Mouse (Mus musculus): ENCODE data around the gene Cttnbp2.

The Cttnbp2 gene

DNA sequence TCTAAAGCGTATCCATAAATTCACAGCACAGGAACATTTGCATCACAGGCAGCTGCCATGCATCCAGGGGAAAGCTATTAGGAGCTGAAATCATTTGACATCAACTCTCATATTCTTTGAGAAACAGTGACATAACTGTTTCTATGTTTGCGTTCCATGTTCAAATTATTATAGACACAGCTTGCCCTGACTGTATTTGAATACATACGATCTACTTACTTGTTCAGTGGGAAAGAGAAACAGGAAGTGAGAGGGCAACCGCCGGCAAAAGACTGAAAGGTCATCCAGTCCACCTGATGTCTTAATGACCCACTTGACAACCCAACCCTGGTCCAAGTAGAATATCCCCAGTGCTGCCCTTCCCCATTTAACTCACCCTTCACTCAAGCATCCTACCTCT is 30.6 kb downstream of the Cttnbp2 start:
- TF ChIP-seq GATA4 (IDR thresholded peaks at IDR 0.05; ENCODE audit: insufficient replicate concordance, low read length) = no peak

DNA sequence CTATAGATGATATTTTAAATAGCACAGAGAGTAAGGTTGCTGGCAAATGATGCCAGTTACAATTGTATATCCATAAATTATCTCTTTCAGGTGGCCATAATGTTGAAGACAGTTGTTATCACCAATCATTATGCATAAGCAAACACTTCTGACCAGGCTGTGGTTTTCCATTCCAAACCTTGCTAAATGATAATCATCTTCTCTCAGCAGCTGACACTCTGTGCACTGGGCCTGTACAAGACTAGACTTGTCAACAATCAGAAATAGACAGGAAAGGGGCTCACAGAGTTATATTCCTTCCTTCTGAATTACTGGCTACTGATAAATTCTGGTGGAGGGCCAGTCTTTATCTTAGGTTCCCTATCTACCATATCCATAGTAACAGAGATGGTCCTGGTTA is 32.1 kb downstream of the Cttnbp2 start:
- TF ChIP-seq GATA4 (IDR thresholded peaks at IDR 0.05; ENCODE audit: insufficient replicate concordance, low read length) = no peak

DNA sequence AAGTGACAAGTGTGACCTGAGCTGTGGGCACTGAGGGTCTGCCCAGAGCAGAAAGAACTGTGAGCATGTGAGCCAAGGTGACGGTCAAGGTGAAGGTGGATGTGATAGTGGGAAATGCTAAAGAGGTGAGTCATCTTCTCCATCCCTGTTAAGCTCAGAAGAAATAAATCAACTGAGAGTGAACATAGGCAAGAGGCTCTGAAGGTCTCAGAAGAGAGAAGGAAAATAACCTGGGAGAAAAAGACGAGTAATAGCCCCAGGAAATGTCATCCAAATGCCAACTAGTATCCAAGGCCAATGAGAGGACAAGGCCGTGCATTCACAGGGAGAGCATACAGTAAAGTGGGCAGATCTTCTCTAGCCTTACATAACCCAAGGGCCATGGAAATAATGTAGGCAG is 32.9 kb downstream of the Cttnbp2 start:
- TF ChIP-seq GATA4 (IDR thresholded peaks at IDR 0.05; ENCODE audit: insufficient replicate concordance, low read length) = no peak

DNA sequence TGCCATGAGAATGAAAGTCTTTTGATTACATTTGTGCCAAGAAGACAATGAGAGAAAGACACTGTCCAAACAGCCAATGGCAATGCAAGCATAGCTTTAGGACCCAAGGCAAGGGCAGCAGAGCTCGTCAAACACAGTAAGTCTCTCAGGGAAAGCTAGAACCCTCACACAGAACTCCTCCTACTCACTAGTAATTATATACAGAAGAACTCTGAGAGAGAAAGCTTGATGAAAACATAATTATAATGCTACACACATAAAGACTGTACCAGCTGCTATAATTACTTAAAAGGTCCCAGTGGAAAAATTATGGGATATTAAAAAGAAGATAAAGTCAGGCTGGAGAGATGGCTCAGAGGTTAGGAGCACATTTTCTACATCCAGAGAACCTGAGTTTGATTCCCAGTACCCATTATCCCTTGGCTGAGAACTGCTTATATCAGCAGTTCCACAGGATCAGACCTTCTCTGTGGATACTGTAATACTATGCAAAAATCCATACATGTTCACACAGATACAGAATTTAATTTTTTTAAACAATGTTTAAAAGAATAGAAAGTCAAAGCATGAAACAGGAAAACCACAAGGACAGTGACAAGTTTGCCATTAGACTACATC is 37.2 kb downstream of the Cttnbp2 start:
- no peak for TF ChIP-seq GATA4 (IDR thresholded peaks at IDR 0.05; ENCODE audit: insufficient replicate concordance, low read length)

DNA sequence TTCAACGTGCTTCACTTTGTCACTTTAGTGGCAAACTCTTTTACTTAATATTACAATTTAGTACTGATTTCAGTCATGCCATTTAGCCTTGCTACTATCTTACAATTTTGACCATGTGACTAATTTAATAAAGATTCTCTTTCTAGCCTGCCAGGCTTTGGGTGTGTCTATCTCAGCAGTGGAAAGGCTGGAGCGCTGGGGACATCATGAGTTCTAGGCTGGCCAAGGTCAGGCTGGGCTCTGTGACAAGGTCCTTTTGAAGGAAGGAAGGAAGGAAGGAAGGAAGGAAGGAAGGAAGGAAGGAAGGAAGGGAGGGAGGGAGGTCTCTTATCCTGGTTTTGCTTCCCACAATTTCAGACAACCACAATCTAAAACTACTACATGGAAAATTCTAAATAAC is 39.7 kb downstream of the Cttnbp2 start:
- no peak for TF ChIP-seq GATA4 (IDR thresholded peaks at IDR 0.05; ENCODE audit: insufficient replicate concordance, low read length)

DNA sequence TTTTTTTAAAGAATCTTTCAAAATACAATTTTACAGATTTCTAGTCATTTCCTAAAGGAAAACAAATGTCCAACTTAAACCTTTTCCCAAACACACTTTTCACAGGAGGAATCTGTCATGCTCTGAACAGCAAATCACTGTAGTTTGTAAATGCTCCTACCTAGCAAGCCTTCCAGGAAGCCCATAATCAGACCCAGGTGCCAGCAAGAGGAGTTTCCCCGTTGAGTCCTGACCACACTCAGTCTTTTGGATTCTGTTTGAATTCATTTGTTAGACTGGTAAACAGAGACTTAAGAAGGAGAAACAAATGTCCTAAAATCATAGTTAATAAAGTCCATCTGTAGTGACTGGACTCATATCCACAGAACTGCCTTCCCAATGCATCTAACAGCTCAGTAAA is 40.1 kb downstream of the Cttnbp2 start:
- no peak for TF ChIP-seq GATA4 (IDR thresholded peaks at IDR 0.05; ENCODE audit: insufficient replicate concordance, low read length)

DNA sequence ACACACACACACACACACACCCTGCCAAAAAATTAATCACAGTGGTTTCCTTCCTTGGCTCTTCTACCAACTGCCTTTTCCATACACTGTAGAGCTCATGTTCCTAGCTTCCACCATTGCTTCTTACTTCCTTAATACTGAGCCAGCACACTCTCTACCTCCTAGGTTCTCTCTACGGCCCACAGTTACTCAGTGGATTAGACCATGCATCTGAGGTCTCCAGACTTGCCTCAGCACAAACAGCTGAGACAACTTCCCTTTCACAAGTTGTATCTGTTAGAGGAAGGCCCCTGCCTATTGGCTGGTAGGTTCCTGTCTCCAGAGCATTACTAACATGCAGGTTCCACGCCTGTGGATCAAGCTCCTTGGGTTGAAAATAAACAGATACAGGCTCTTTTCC is 45.4 kb downstream of the Cttnbp2 start:
- no peak for TF ChIP-seq GATA4 (IDR thresholded peaks at IDR 0.05; ENCODE audit: insufficient replicate concordance, low read length)

DNA sequence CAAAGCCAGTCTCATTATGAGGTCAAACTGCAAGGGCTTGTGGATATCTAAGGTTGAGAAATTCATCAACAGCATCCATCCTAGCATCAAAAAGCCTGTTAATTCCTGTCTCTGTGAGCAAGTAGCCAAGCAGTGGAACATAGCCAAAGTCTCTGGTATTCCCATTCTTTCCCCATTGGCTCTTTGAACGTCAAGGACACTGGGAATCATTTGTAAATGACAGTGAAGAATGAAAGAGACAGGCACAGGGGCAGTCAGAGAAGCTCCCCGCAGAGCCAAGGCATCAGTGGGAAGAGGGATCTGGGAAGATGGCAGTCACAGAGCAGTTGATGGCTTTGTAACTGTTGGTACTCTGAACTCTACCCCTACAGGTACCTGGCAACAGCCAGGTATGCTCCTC is 46.9 kb downstream of the Cttnbp2 start:
- TF ChIP-seq GATA4 (IDR thresholded peaks at IDR 0.05; ENCODE audit: insufficient replicate concordance, low read length) = no peak

DNA sequence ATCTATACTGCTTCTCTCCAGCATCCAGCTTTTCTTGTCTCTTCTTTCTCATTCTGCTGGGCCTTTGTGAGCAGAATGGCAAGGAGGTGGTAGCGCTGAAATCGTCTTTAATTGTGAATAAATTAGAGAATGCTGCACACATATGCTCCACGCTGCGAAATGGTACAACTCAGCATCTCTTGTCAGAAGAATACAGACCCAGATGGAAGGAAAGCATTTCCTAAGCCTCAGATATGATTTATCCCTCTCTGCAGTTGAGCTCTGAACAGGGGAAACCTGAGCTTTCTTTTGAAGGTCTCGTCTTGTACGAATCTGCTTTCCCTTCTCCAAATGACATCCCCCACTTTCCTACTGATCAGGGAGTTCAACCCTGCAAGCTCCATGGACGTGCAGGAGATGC is 48.4 kb downstream of the Cttnbp2 start:
- no peak for TF ChIP-seq GATA4 (IDR thresholded peaks at IDR 0.05; ENCODE audit: insufficient replicate concordance, low read length)

DNA sequence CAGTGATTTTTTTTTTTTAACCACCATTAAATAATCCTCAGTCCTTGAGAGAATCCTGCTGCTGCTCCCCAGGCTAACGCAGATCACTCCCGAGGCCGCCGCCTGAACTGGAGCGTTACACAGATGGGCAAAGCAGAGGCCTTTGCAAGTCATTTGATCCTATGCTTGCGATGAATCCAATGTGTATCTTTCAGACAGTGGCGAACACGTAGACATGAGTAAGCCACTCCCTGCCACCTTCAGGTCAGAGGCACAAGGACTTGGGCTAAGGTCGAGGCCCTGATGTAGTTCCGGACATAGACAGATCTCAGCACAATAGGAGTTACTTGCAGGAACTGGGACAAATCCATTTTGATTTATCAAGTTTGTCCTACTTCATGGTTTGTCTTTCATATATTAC is 49.0 kb downstream of the Cttnbp2 start:
- no peak for TF ChIP-seq GATA4 (IDR thresholded peaks at IDR 0.05; ENCODE audit: insufficient replicate concordance, low read length)

DNA sequence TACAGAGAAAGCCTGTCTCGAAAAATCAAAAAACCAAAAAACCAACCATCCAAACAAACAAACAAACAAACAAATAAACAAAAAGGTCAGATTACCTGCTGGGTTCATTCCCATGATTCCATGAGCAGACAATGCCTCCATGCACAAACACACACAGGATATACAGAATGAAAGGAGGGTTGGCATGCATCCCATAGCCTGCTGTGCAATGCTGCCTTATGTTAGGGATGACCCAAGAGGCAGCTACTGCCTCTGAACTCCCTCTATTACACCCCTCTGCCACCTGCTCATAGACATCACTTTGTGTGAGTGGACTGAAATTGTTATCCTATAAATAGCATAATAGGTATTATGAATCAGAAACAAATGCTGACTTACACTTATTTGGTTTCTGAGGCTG is 55.0 kb downstream of the Cttnbp2 start:
- no peak for TF ChIP-seq GATA4 (IDR thresholded peaks at IDR 0.05; ENCODE audit: insufficient replicate concordance, low read length)

DNA sequence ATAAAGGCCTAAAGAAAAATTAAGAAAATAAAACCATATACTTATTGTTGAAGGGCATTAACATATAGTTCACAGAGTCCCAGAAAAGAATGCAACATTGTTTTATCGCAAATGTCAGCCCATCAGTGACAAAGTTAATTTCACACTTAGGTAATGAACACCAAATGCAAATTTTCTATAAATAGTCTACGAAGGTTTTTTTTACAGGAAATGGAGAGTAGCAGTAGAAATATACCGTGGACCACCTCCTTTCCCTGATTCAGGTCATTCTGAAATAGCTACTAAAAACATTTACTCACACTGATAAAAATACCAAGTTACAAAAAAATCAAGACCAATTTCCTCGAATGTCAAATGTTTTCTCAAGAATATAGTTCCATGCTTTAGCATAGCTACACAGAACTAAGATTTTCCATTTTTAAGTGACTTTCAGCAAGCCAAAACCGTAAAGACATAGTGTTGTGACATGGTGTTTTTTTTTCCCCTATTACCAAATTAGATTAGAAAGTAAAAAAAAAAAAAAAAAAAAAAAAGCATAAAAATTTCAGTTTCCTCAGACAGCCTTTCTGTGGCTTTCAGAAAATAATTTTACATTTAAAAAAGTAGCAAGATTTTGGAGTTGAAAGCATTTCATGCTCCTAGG is 64.0 kb downstream of the Cttnbp2 start:
- no peak for TF ChIP-seq GATA4 (IDR thresholded peaks at IDR 0.05; ENCODE audit: insufficient replicate concordance, low read length)

DNA sequence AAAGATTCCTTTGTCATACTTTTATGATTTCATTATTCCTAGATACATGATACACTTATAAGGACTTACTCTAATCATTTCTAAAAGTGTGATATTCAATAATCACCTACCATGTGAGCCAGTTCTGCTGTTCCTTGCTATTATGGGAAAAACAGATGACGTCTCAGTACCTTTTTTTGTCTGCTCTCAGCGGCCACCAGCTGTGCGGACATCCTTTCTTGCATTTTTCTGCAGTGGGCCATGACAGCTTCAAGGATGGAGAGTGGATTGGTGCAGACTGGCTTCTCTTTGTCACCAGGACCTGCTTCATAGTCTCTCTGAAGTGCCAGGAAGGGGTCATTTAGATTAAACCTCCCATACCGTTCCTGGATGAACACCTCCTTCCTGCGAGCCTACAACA is 66.6 kb downstream of the Cttnbp2 start:
- no peak for TF ChIP-seq GATA4 (IDR thresholded peaks at IDR 0.05; ENCODE audit: insufficient replicate concordance, low read length)

DNA sequence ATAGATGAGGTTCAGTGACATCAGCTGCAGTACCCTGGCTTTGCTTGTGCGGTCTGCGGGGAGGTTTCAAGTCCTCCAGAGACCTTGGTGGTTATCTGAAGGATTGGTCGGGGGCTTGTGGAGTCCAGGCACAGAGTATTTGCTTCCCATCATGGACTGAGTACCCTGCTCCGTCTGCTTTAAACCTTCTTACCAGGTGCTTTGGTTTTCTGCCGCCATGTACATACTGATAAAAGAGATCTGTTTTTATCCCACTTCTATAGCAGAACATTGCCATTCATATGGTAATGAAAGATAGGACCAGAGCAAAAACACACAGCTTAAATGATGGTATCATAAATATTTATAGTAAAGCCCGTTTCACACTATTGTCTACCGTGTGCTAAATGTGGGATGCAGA is 67.7 kb downstream of the Cttnbp2 start:
- no peak for TF ChIP-seq GATA4 (IDR thresholded peaks at IDR 0.05; ENCODE audit: insufficient replicate concordance, low read length)

DNA sequence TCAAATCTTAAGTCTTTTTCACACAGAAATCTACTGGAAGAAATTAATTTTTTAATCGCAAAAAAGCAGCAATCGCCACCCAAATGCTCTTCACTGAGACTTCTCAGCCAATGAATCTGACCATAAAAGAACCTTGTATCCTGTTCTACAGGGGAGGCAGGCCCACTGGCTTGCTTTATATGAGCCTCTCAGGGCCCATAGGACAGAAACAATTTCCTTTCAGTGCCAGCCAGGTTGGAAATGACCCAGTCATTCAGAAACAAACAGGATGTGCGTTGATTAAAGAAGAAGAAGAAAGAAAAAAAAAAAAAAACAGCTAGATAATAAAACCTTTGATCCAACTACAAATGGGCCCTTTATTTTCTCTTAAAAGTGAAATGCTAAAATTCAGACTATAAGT is 68.3 kb downstream of the Cttnbp2 start:
- TF ChIP-seq GATA4 (IDR thresholded peaks at IDR 0.05; ENCODE audit: insufficient replicate concordance, low read length) = no peak

DNA sequence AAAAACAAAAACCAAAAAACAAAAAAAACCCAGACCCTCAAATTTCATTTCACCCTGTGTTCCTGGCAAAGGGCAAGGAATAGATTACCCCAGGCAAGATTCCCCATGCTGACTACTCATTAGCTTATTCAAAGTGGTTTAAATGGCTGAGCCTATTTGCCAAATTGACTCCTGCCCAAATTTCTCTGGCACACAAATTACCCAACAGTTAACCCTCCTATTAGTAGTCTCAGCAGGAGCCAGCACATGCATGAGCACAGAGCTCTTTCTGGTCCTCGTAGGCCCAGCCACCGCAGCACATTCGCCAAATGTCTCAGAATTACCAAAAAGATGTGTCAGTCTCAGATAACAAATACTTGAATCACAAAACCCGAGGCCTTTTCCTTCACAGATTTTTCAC is 68.9 kb downstream of the Cttnbp2 start:
- TF ChIP-seq GATA4 (IDR thresholded peaks at IDR 0.05; ENCODE audit: insufficient replicate concordance, low read length) = no peak

DNA sequence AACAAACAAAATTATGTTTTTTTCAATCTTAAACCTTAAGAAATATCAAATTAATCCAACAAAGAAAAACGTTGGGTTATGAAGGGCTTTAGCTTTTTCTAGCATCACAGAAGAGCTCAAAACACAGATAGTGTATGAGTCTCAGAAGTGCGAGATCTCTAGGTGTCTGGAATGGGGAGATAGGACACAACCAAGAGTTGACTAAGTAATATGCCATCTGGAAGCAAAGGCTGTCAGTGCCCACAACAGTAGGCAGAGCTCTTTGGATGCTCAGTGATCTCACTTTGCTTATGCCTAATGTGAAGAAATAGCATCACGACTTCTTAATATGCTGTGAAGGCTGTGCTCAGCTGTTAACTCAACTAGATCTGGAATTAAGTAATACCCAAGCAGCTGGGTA is 72.3 kb downstream of the Cttnbp2 start:
- no peak for TF ChIP-seq GATA4 (IDR thresholded peaks at IDR 0.05; ENCODE audit: insufficient replicate concordance, low read length)

Data from liver, adult (tissue).